Mouse (Mus musculus): ENCODE measurements around the gene Epb41l4b. TPM values are rescaled to one million over a fixed set of nuclear protein-coding genes. Genes with fewer than 3 reads are reported as not detected.
A peak's percentile ranks its signal among the peaks of the same experiment; 100 is the strongest.

The Epb41l4b gene
- polyA plus RNA-seq, 1 experiment from 2014 or later = 0.57 TPM

GRCm38 (mm10) chr4:57039127-57040031 lies 103.9 kb downstream of the Epb41l4b start:
- peak; percentile 77 for ATAC-seq (replicated peaks; ENCODE audit: low FRiP score)
- H3K27ac ChIP-seq (ENCODE audit: low read depth, low read length) = no peak overlapping the region
- WGBS = 11% methylated on average over 23 of the region's 23 CpGs

GRCm38 (mm10) chr4:57037554-57037953 lies 105.7 kb downstream of the Epb41l4b start:
- WGBS = 80% methylated on average over 7 of the region's 7 CpGs
- no peak for ATAC-seq (replicated peaks; ENCODE audit: low FRiP score)
- H3K9me3 ChIP-seq (ENCODE audit: control insufficient read depth, low read length) = no peaks in the 10 kb centered on the region

More at GRCm38 (mm10) chr4:57039127-57040031, 103.9 kb downstream of the Epb41l4b start:
- Histone ChIP-seq H3K27me3 (ENCODE audit: control insufficient read depth, insufficient read depth, low read length) (no peaks in the 10 kb centered on the region), H3K36me3 (ENCODE audit: control insufficient read depth, insufficient read depth, low read length) (no peaks in the 10 kb centered on the region), H3K9ac (ENCODE audit: low read length) (peak overlapping the region; percentile 25; the same call in 1 of the 2 replicates), H3K9me3 (ENCODE audit: control insufficient read depth, low read length) (no peaks in the 10 kb centered on the region), H3K4me1 (replicated peaks; ENCODE audit: control insufficient read depth, insufficient read depth, low read length) (peaks cover 3% of the 10 kb centered on the region; the same call in 1 of the 2 replicates), H3K4me3 (ENCODE audit: low read depth, low read length) (peak overlapping the region; percentile 26), H3K4me2 (ENCODE audit: low read depth, low read length, severe bottlenecking) (peak overlapping the region; percentile 50)
- DNase-seq (ENCODE audit: low spot score) = peak; percentile 57

GRCm38 (mm10) chr4:57034169-57034568 lies 109.1 kb downstream of the Epb41l4b start:
- H3K4me3 ChIP-seq (ENCODE audit: low read depth, low read length) = no peak overlapping the region
- no peak overlapping the region for H3K27ac ChIP-seq (ENCODE audit: low read depth, low read length)
- no peak for ATAC-seq (replicated peaks; ENCODE audit: low FRiP score)
- H3K4me2 ChIP-seq (ENCODE audit: low read depth, low read length, severe bottlenecking) = no peak overlapping the region
- H3K4me1 ChIP-seq (replicated peaks; ENCODE audit: control insufficient read depth, insufficient read depth, low read length) = no peaks in the 10 kb centered on the region
- DNase-seq (ENCODE audit: low spot score) = no peak
- H3K36me3 ChIP-seq (ENCODE audit: control insufficient read depth, insufficient read depth, low read length) = no peaks in the 10 kb centered on the region
- WGBS = 83% methylated on average over 5 of the region's 5 CpGs
- no peak overlapping the region for H3K9ac ChIP-seq (ENCODE audit: low read length)
- H3K27me3 ChIP-seq (ENCODE audit: control insufficient read depth, insufficient read depth, low read length) = no peaks in the 10 kb centered on the region
- H3K9me3 ChIP-seq (ENCODE audit: control insufficient read depth, low read length) = no peaks in the 10 kb centered on the region

More at GRCm38 (mm10) chr4:57037554-57037953, 105.7 kb downstream of the Epb41l4b start:
- Histone ChIP-seq H3K27me3 (ENCODE audit: control insufficient read depth, insufficient read depth, low read length) (no peaks in the 10 kb centered on the region), H3K4me2 (ENCODE audit: low read depth, low read length, severe bottlenecking) (no peak overlapping the region), H3K9ac (ENCODE audit: low read length) (no peak overlapping the region), H3K27ac (ENCODE audit: low read depth, low read length) (no peak overlapping the region), H3K4me3 (ENCODE audit: low read depth, low read length) (no peak overlapping the region), H3K4me1 (replicated peaks; ENCODE audit: control insufficient read depth, insufficient read depth, low read length) (peaks cover 3% of the 10 kb centered on the region; the same call in 1 of the 2 replicates), H3K36me3 (ENCODE audit: control insufficient read depth, insufficient read depth, low read length) (no peaks in the 10 kb centered on the region)
- no peak for DNase-seq (ENCODE audit: low spot score)

- no peak overlapping the region for H3K4me3 ChIP-seq (ENCODE audit: low read depth, low read length)
- H3K27ac ChIP-seq (ENCODE audit: low read depth, low read length) = no peak overlapping the region
- H3K36me3 ChIP-seq (ENCODE audit: control insufficient read depth, insufficient read depth, low read length) = no peaks in the 10 kb centered on the region
- no peak overlapping the region for H3K9ac ChIP-seq (ENCODE audit: low read length)
- no peaks in the 10 kb centered on the region for H3K27me3 ChIP-seq (ENCODE audit: control insufficient read depth, insufficient read depth, low read length)
- H3K4me1 ChIP-seq (replicated peaks; ENCODE audit: control insufficient read depth, insufficient read depth, low read length) = no peaks in the 10 kb centered on the region
- DNase-seq (ENCODE audit: low spot score) = no peak
- no peak overlapping the region for H3K4me2 ChIP-seq (ENCODE audit: low read depth, low read length, severe bottlenecking)
- WGBS = 88% methylated on average over 4 of the region's 4 CpGs
- no peak for ATAC-seq (replicated peaks; ENCODE audit: low FRiP score)
- H3K9me3 ChIP-seq (ENCODE audit: control insufficient read depth, low read length) = no peaks in the 10 kb centered on the region
Observed at GRCm38 (mm10) chr4:57031440-57031839, 111.8 kb downstream of the Epb41l4b start.

GRCm38 (mm10) chr4:57027954-57028353 lies 115.3 kb downstream of the Epb41l4b start:
- DNase-seq (ENCODE audit: low spot score) (no peak), ATAC-seq (replicated peaks; ENCODE audit: low FRiP score) (no peak)
- Histone ChIP-seq H3K4me1 (replicated peaks; ENCODE audit: control insufficient read depth, insufficient read depth, low read length) (no peaks in the 10 kb centered on the region), H3K36me3 (ENCODE audit: control insufficient read depth, insufficient read depth, low read length) (no peaks in the 10 kb centered on the region), H3K9me3 (ENCODE audit: control insufficient read depth, low read length) (no peaks in the 10 kb centered on the region), H3K4me2 (ENCODE audit: low read depth, low read length, severe bottlenecking) (no peak overlapping the region), H3K27me3 (ENCODE audit: control insufficient read depth, insufficient read depth, low read length) (no peaks in the 10 kb centered on the region), H3K9ac (ENCODE audit: low read length) (no peak overlapping the region), H3K27ac (ENCODE audit: low read depth, low read length) (no peak overlapping the region), H3K4me3 (ENCODE audit: low read depth, low read length) (no peak overlapping the region)
- 67% methylated on average over 10 of the region's 10 CpGs for WGBS

GRCm38 (mm10) chr4:57023527-57023926 lies 119.7 kb downstream of the Epb41l4b start:
- no peak overlapping the region for H3K27ac ChIP-seq (ENCODE audit: low read depth, low read length)
- no peaks in the 10 kb centered on the region for H3K9me3 ChIP-seq (ENCODE audit: control insufficient read depth, low read length)
- H3K4me3 ChIP-seq (ENCODE audit: low read depth, low read length) = no peak overlapping the region
- no peaks in the 10 kb centered on the region for H3K4me1 ChIP-seq (replicated peaks; ENCODE audit: control insufficient read depth, insufficient read depth, low read length)
- DNase-seq (ENCODE audit: low spot score) = no peak
- H3K4me2 ChIP-seq (ENCODE audit: low read depth, low read length, severe bottlenecking) = no peak overlapping the region
- WGBS = 72% methylated on average over 3 of the region's 3 CpGs
- no peaks in the 10 kb centered on the region for H3K36me3 ChIP-seq (ENCODE audit: control insufficient read depth, insufficient read depth, low read length)
- no peaks in the 10 kb centered on the region for H3K27me3 ChIP-seq (ENCODE audit: control insufficient read depth, insufficient read depth, low read length)
- no peak overlapping the region for H3K9ac ChIP-seq (ENCODE audit: low read length)
- ATAC-seq (replicated peaks; ENCODE audit: low FRiP score) = no peak

- ATAC-seq (replicated peaks; ENCODE audit: low FRiP score) (no peak), DNase-seq (ENCODE audit: low spot score) (no peak)
- no peak overlapping the region for H3K9ac ChIP-seq (ENCODE audit: low read length)
- 88% methylated on average over 3 of the region's 3 CpGs for WGBS
- H3K27ac ChIP-seq (ENCODE audit: low read depth, low read length) = no peak overlapping the region
- H3K9me3 ChIP-seq (ENCODE audit: control insufficient read depth, low read length) = no peaks in the 10 kb centered on the region
- H3K36me3 ChIP-seq (ENCODE audit: control insufficient read depth, insufficient read depth, low read length) = no peaks in the 10 kb centered on the region
- no peaks in the 10 kb centered on the region for H3K4me1 ChIP-seq (replicated peaks; ENCODE audit: control insufficient read depth, insufficient read depth, low read length)
- no peaks in the 10 kb centered on the region for H3K27me3 ChIP-seq (ENCODE audit: control insufficient read depth, insufficient read depth, low read length)
- H3K4me2 ChIP-seq (ENCODE audit: low read depth, low read length, severe bottlenecking) = no peak overlapping the region
- no peak overlapping the region for H3K4me3 ChIP-seq (ENCODE audit: low read depth, low read length)
Observed at GRCm38 (mm10) chr4:57021288-57021687, 121.9 kb downstream of the Epb41l4b start.

- H3K9ac ChIP-seq (ENCODE audit: low read length) = no peak overlapping the region
- 30% methylated on average over 5 of the region's 5 CpGs for WGBS
- ATAC-seq (replicated peaks; ENCODE audit: low FRiP score) = peak; percentile 42
- no peak overlapping the region for H3K4me2 ChIP-seq (ENCODE audit: low read depth, low read length, severe bottlenecking)
- H3K9me3 ChIP-seq (ENCODE audit: control insufficient read depth, low read length) = no peaks in the 10 kb centered on the region
- H3K4me1 ChIP-seq (replicated peaks; ENCODE audit: control insufficient read depth, insufficient read depth, low read length) = no peaks in the 10 kb centered on the region
- H3K27me3 ChIP-seq (ENCODE audit: control insufficient read depth, insufficient read depth, low read length) = no peaks in the 10 kb centered on the region
- H3K27ac ChIP-seq (ENCODE audit: low read depth, low read length) = no peak overlapping the region
- H3K4me3 ChIP-seq (ENCODE audit: low read depth, low read length) = no peak overlapping the region
- no peaks in the 10 kb centered on the region for H3K36me3 ChIP-seq (ENCODE audit: control insufficient read depth, insufficient read depth, low read length)
- peak; percentile 86 for DNase-seq (ENCODE audit: low spot score)
Observed at GRCm38 (mm10) chr4:57017229-57017628, 126.0 kb downstream of the Epb41l4b start.
